Mouse (Mus musculus) stomach, postnatal 0 days (tissue): ENCODE results near the gene Stra8.

Source experiments
- CTCF ChIP-seq: IDR thresholded peaks from 2 replicates; pipeline ENCODE4 v1.5.1; 2016; ENCODE audit warnings: antibody characterized with exemption, low read depth, mild to moderate bottlenecking, moderate library complexity
- EP300 ChIP-seq: optimal IDR thresholded peaks from 2 replicates; pipeline ENCODE3; 2016; ENCODE audit warnings: antibody characterized with exemption

GRCm38 (mm10) chr6:34914462-34914861 is 5.5 kb upstream of the Stra8 start:
- TF ChIP-seq EP300 (no peak), CTCF (no peak)
